Mouse (Mus musculus): Measurements from ENCODE around the gene Ccnt1.
"Not testable (repeated sequence)": the region's sequence is repeated elsewhere in the genome, so short reads cannot be mapped to it uniquely, and the experiment has no call there.

The Ccnt1 gene

DNA sequence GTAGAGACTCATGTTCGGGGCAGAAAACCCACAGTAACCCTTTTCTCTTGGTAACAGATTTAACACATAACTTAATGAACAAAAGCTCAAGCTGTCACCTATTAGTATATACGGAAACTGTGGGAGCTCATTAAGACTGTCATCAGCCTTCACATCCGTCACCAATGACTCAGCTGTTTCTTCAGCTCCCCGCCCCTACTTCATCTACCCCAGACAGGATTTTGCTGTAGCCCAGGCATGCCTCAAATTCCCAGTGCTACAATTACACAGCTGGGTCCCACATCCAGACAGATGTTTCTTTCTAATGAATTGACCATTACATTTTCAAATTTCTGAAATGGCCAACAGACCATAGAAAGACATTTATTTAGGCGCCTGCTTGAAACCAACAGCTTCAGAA is 44.7 kb downstream of the Ccnt1 start:
- in situ Hi-C loops (cut with MboI; ENCODE audit: low pct_unique_long_range_greater_than_20kb in 1 of 2, low sequenced_read_pairs in 2 of 2, unreplicated experiment in 1 of 2): no loop called here

DNA sequence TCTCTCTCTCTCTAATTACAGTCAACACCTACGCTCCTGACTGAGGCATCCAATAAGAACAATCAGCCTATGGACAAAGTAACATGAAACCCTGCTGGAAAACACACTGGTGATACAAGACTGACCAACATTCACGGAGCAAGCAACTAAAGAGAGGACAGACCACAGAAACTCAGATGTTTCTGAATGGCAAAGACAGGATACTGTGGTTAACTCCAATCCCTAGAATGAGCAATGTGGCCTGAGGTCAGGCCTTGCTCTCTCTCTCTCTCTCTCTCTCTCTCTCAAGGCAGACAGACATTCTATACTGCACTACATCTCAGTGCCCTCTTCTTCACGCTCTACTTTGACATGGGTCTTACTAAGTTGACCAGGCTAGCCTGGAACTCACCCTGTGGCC is 49.5 kb downstream of the Ccnt1 start:
- in situ Hi-C loops (cut with MboI; ENCODE audit: low pct_unique_long_range_greater_than_20kb in 1 of 2, low sequenced_read_pairs in 2 of 2, unreplicated experiment in 1 of 2): no loop called here

DNA sequence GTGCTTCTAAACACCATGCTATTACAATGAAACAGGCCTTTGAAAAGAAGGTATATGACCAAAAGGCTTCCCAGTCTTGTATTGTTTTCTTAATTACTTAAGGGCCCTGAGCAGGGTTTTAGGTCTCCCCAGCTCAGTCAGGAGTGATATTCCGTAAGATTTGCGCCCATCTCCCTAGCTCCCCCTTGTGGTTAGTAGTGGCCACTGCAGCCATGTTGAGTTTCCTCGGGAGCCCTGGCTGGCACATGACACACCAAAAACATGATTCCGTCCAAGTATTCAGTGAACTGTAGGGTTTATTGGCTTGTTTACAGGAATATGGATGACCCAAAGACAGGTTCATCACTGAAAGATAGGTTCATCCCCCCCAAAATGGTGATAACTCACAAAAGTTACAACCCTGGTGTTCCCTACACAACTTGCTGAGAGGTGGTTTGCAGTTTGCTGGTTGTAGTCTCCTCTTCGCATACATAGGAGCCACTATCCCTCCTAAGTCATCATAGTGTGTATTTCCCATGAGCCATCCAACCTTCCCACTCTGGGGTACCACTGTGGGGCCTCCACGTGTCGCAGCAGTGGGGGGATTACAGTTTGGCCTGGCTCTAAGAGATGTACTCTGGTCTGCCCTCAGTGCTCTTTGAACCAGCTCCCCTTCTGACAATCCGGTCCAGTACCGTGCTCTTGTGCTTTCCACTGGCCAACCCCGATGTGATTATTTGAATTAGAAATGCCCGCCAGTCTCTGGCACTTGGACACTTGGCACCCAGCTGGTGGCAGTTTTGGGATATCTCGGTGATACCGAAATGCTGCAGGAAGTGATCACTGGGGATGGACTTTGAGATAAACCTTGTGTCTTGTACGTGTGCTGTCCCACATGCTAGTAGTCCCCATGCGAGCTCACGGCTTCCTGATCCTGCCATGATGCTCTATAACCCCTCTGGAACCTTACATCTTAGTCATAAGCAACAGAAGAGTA is 53.1 kb downstream of the Ccnt1 start:
- in situ Hi-C loops (cut with MboI; ENCODE audit: low pct_unique_long_range_greater_than_20kb in 1 of 2, low sequenced_read_pairs in 2 of 2, unreplicated experiment in 1 of 2): no loop called here

GRCm38 (mm10) chr15:98514845-98515244 is 55.9 kb downstream of the Ccnt1 start:
- in situ Hi-C loops (cut with MboI; ENCODE audit: low pct_unique_long_range_greater_than_20kb in 1 of 2, low sequenced_read_pairs in 2 of 2, unreplicated experiment in 1 of 2): not testable (repeated sequence)

- in situ Hi-C loops (cut with MboI; ENCODE audit: low pct_unique_long_range_greater_than_20kb in 1 of 2, low sequenced_read_pairs in 2 of 2, unreplicated experiment in 1 of 2): no loop called here
Observed at GRCm38 (mm10) chr15:98514146-98514545, 56.6 kb downstream of the Ccnt1 start.

DNA sequence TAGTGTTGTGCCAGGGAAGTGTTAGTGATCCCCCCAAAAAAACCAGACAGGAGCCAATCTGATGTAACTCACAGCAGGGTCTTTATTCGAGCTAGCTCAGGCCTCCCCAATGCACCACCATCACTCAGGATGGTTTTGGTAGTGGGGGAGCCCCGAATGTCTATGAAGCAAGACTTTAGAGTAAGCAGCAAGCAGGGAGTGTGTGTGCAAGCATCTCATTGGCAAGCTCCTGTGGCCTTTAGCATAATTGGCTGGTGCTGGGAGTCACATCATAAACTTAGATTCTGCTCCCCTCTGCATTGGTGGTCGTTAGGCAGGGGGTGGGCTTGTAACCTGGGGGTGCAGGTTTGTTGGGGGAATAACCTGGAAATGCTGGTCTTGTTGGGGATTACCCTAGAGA is 57.0 kb downstream of the Ccnt1 start:
- in situ Hi-C loops (cut with MboI; ENCODE audit: low pct_unique_long_range_greater_than_20kb in 1 of 2, low sequenced_read_pairs in 2 of 2, unreplicated experiment in 1 of 2): not testable (repeated sequence)

DNA sequence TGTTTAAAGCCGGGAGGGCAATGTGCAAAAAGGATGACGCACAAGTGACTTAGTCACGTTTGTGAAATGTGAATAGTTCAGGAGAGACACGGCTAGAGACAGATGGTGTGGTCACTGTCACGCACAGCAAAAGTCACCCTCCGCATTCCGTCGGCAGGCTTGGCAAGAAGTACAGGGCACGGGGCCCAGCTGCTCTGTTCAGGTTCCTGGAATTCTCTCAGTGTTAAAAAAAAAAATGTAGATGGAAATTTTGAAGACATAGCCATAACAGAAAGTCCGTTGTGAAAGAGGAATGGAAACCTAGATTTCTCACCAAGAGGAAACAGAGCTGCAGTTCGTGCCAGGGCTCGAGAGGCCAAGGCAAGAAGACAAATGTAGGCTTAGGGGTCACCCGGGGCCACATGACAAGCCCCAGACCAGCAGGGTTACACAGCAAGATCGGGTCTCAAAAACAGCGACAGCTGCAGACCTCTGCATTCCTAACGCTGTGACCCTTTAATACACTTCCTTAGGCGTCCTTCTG is 57.9 kb downstream of the Ccnt1 start:
- in situ Hi-C loops (cut with MboI; ENCODE audit: low pct_unique_long_range_greater_than_20kb in 1 of 2, low sequenced_read_pairs in 2 of 2, unreplicated experiment in 1 of 2): no loop called here

DNA sequence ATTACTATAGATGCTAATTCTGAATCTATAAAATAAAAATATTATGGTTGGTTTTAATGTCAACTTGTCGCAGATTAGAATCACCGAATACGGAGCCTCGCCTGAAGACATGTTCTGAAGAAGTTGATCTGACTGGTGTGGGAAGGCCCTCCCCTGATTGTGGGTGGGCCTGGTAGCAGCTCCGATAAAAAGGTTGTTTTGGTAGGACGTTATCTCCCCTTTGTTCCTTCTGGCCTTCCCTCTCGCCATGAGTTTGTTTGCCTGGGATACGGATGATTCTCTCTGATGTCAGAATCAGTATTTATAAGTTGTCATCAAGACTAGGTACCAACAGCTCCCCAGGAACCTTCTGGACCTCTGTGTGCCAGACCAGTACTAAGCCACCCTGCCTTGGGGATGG is 58.5 kb downstream of the Ccnt1 start:
- in situ Hi-C loops (cut with MboI; ENCODE audit: low pct_unique_long_range_greater_than_20kb in 1 of 2, low sequenced_read_pairs in 2 of 2, unreplicated experiment in 1 of 2): no loop called here

DNA sequence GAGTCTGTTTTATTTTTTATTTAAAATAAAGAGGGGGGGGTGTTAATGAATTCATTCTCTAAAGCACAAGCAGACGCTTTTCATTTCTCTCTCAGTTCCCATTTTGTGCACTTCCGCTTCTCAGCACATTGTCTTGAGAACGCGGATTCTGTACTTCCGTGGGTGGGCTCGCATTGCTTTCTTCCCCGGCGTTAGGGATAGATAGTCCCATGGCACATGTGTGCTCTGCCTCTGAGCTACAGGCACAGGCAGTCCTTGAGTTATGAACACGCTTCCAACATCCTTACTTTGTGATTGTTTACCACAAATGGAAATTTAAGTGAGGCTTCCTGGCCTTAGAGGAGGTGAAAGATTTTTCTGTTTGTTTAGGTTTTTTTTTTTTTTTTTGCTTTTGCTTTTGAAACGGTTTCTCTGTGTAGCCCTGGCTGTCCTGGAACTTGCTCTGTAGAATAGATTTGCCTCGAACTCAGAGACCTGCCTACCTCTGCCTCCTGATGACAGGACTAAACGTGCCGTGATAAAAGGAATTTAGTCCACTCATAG is 59.3 kb downstream of the Ccnt1 start:
- in situ Hi-C loops (cut with MboI; ENCODE audit: low pct_unique_long_range_greater_than_20kb in 1 of 2, low sequenced_read_pairs in 2 of 2, unreplicated experiment in 1 of 2): no loop called here

DNA sequence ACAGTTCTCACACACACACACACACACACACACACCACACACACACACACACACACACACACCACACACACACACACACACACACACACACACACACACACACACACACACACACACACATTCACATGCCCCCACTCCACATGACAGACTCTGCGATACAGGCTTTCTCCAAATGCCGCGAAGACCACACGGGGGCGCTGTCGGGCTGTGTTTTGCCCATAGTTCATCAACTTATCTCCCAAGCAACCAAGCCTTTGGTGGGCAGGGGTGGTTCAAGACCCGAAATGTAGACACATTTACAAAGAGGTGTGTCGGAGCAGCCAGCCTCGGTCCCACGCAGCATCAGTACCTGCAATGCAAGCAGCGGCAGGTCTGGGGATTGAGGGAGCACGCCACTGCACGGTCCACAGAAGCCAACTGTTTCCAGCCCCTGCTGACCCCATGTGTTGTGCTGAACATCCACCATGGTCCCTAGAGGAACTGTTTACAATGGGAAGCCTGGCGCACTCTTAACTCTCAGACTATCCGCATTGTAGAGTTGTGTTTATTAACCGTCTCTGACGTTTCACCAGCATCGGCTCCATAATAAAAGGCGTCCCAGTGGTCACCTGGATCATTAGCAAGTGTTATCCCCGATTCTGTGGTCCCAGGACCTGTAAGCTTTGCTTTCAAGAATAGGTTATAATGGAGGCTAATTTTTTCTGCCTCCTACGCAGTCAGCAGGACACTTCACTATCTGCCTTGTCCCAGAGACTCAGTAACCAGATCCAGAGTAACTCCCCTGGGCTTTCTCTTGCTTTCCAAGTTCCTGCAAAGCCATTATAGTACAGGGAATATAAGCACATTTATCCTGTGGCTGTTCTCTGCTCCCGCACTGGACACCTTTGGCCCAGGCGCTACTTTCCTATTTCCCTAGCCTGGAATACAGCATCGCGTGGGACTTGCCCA is 60.0 kb downstream of the Ccnt1 start:
- in situ Hi-C loops (cut with MboI; ENCODE audit: low pct_unique_long_range_greater_than_20kb in 1 of 2, low sequenced_read_pairs in 2 of 2, unreplicated experiment in 1 of 2): no loop called here

GRCm38 (mm10) chr15:98509387-98509786 is 61.3 kb downstream of the Ccnt1 start:
- in situ Hi-C loops (cut with MboI; ENCODE audit: low pct_unique_long_range_greater_than_20kb in 1 of 2, low sequenced_read_pairs in 2 of 2, unreplicated experiment in 1 of 2): no loop called here

DNA sequence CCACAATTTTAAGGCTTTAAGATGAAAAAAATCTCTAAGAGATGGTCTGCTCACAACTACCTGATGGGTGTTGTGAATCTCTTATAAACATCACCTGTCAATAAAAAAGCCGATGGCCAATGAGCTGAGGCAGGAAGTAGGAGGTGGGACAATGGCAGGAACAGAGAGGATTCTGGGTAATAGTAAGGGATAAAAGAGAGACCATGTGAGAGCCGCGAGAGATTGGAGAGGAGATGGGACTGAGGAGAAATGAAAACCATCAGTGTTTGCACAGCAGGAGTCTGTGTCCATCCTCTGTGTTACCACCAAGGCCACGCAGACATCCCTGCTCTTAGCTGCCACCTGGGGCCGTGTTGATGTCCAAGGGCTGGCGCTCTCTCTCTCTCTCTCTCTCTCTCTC is 63.4 kb downstream of the Ccnt1 start:
- in situ Hi-C loops (cut with MboI; ENCODE audit: low pct_unique_long_range_greater_than_20kb in 1 of 2, low sequenced_read_pairs in 2 of 2, unreplicated experiment in 1 of 2): no loop called here

DNA sequence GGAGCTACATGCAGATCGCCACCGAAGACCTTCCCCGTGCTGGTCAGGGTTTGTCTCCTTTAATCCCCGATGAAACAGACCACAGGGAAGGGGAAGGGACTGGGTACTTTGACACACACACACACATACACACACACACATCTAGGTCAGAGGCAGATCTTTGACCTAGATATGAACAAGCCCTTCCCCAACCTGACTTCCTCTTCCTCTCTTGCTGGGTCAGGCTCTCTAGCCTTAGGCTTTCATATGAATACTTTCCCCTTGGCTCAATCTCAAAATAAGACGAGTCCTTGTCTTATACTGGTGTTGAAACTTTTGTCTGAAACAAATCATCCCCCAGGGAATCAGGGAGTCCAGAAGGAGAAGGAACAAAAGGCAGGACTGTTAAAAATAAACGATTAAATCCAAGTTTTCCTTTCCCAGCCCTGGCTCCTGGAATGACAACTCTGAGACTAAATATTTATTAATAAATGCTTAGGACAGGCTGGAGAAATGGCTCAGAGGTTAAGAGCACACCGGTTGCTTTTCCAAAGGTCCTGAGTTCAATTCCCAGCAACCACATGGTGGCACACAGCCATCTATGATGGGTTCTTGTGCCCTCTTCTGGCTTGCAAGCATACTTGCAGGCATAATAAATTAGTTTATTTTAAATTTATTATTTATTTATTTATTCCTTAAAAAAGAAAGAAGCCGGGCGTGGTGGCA is 64.3 kb downstream of the Ccnt1 start:
- in situ Hi-C loops (cut with MboI; ENCODE audit: low pct_unique_long_range_greater_than_20kb in 1 of 2, low sequenced_read_pairs in 2 of 2, unreplicated experiment in 1 of 2): no loop called here

- in situ Hi-C loops (cut with MboI; ENCODE audit: low pct_unique_long_range_greater_than_20kb in 1 of 2, low sequenced_read_pairs in 2 of 2, unreplicated experiment in 1 of 2): no loop called here
Observed at GRCm38 (mm10) chr15:98504514-98504913, 66.2 kb downstream of the Ccnt1 start.

GRCm38 (mm10) chr15:98503317-98503716 is 67.4 kb downstream of the Ccnt1 start:
- in situ Hi-C loops (cut with MboI; ENCODE audit: low pct_unique_long_range_greater_than_20kb in 1 of 2, low sequenced_read_pairs in 2 of 2, unreplicated experiment in 1 of 2): no loop called here

- in situ Hi-C loops (cut with MboI; ENCODE audit: low pct_unique_long_range_greater_than_20kb in 1 of 2, low sequenced_read_pairs in 2 of 2, unreplicated experiment in 1 of 2): no loop called here
Observed at GRCm38 (mm10) chr15:98497631-98498030, 73.1 kb downstream of the Ccnt1 start.

DNA sequence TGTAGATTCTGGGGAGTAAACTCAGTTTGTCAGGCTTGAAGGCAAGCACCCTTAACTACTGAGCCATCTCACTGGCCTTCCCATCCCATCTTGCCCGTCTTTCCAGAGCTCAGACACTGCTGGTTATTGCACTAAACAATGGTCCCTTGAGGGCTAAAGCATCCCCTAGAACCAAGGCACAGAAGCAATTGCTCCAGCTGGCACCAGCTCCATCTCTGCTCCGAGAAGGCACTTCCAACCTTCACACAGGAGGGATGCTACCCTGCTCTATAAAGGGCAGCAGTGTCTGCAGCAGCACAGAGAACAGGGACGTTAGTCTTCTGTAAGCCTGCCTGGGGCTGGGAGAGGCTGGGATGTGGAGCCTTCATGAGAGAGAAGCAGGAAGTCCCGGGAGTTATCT is 78.6 kb downstream of the Ccnt1 start, which contains the start of gene Olfr279:
Gene Olfr279 (plus strand): TSS at position 301 of the 400 bp plus-strand sequence.
- in situ Hi-C loops (cut with MboI; ENCODE audit: low pct_unique_long_range_greater_than_20kb in 1 of 2, low sequenced_read_pairs in 2 of 2, unreplicated experiment in 1 of 2): no loop called here

GRCm38 (mm10) chr15:98491332-98491731 is 79.4 kb downstream of the Ccnt1 start:
- in situ Hi-C loops (cut with MboI; ENCODE audit: low pct_unique_long_range_greater_than_20kb in 1 of 2, low sequenced_read_pairs in 2 of 2, unreplicated experiment in 1 of 2): no loop called here
